Mouse (Mus musculus) midbrain, embryonic 15.5 days (tissue): ENCODE measurements around the gene Kif28. TPM values are rescaled to one million over a fixed set of nuclear protein-coding genes. Genes with fewer than 3 reads are reported as not detected.

Experiments used
- ATAC-seq: fragments of 200-750 bp; cut with Nextera tagmentation; replicated peaks from 2 replicates; pipeline ENCODE4 v1.8.0; 2017; ENCODE audit warnings: moderate TSS enrichment
- H3K27ac ChIP-seq: fragments of 300-500 bp; sonication (generic); 2 replicates; pipeline ENCODE4 v1.5.1; 2015; ENCODE audit warnings: mild to moderate bottlenecking, inconsistent platforms
- H3K27me3 ChIP-seq: fragments of 300-500 bp; sonication (generic); replicated peaks from 2 replicates; pipeline ENCODE4 v1.6.1; 2015; ENCODE audit warnings: inconsistent platforms
- H3K36me3 ChIP-seq: fragments of 300-500 bp; sonication (generic); replicated peaks from 2 replicates; pipeline ENCODE4 v1.6.1; 2015; ENCODE audit warnings: inconsistent platforms
- H3K4me1 ChIP-seq: fragments of 300-500 bp; sonication (generic); 2 replicates; pipeline ENCODE4 v1.6.1; 2015; ENCODE audit warnings: inconsistent platforms
- H3K4me2 ChIP-seq: fragments of 300-500 bp; sonication (generic); 2 replicates; pipeline ENCODE4 v1.6.1; 2015; ENCODE audit warnings: inconsistent platforms, mild to moderate bottlenecking, moderate library complexity
- H3K4me3 ChIP-seq: fragments of 300-500 bp; sonication (generic); 2 replicates; pipeline ENCODE4 v1.5.1; 2015; ENCODE audit warnings: mild to moderate bottlenecking, inconsistent platforms
- H3K9ac ChIP-seq: fragments of 300-500 bp; sonication (generic); 2 replicates; pipeline ENCODE4 v1.6.1; 2015; ENCODE audit warnings: mild to moderate bottlenecking, inconsistent platforms
- H3K9me3 ChIP-seq: fragments of 300-500 bp; sonication (generic); 2 replicates; pipeline ENCODE4 v1.6.1; 2016; ENCODE audit warnings: inconsistent platforms
- WGBS: fragments of 180-500 bp; shearing (Covaris S2); methylation state at CpG from one replicate; pipeline ENCODE4 v1.1.7; 2015; ENCODE audit warnings: mixed read lengths; 5-methylcytosine and 5-hydroxymethylcytosine counted together
- polyA plus RNA-seq: library from polyadenylated mRNA; unstranded; fragments of >200 nt; fragmentation: Nextera tagmentation; extraction: Ambion mirVana; gene quantifications from 2 replicates; pipeline ENCODE4 v1.2.1, GENCODE M21; 2015

The Kif28 gene
- not detected in 2 replicates for polyA plus RNA-seq

GRCm38 (mm10) chr1:179745171-179745570 is at the start of gene Kif28:
Gene Kif28, minus strand, starts transcription at chr1:179745271.
- peaks cover 17% of the 10 kb centered on the region; the same call in 1 of the 2 replicates for H3K36me3 ChIP-seq
- no peak within 1 kb of the TSS for H3K4me3 ChIP-seq
- H3K9me3 ChIP-seq: no peaks in the 10 kb centered on the region
- no peaks in the 10 kb centered on the region for H3K4me1 ChIP-seq
- H3K4me2 ChIP-seq: no peak within 1 kb of the TSS
- H3K27ac ChIP-seq: no peak within 1 kb of the TSS
- no peak for ATAC-seq
- 95% methylated on average over 9 of the region's 9 CpGs for WGBS
- H3K9ac ChIP-seq: no peak within 1 kb of the TSS
- no peaks in the 10 kb centered on the region for H3K27me3 ChIP-seq

- Histone ChIP-seq H3K4me1 (no peaks in the 10 kb centered on the region), H3K9ac (no peak overlapping the region), H3K36me3 (peaks cover 46% of the 10 kb centered on the region), H3K4me3 (no peak overlapping the region), H3K27me3 (no peaks in the 10 kb centered on the region), H3K4me2 (no peak overlapping the region), H3K9me3 (no peaks in the 10 kb centered on the region), H3K27ac (no peak overlapping the region)
- WGBS: 80% methylated on average over 4 of the region's 4 CpGs
- no peak for ATAC-seq
Observed at GRCm38 (mm10) chr1:179787281-179787680, 42.2 kb upstream of the Kif28 start.

- Histone ChIP-seq H3K27me3 (no peaks in the 10 kb centered on the region), H3K27ac (no peak overlapping the region), H3K9me3 (no peaks in the 10 kb centered on the region), H3K36me3 (peaks cover 45% of the 10 kb centered on the region), H3K4me3 (no peak overlapping the region), H3K4me2 (no peak overlapping the region), H3K4me1 (no peaks in the 10 kb centered on the region), H3K9ac (no peak overlapping the region)
- 89% methylated on average over 5 of the region's 5 CpGs for WGBS
- no peak for ATAC-seq
Observed at GRCm38 (mm10) chr1:179785502-179785901, 40.4 kb upstream of the Kif28 start.

- Histone ChIP-seq H3K36me3 (peaks cover 50% of the 10 kb centered on the region), H3K9me3 (no peaks in the 10 kb centered on the region), H3K4me1 (no peaks in the 10 kb centered on the region), H3K27ac (no peak overlapping the region), H3K4me3 (no peak overlapping the region), H3K27me3 (no peaks in the 10 kb centered on the region), H3K4me2 (no peak overlapping the region), H3K9ac (no peak overlapping the region)
- no peak for ATAC-seq
- 87% methylated on average over 4 of the region's 4 CpGs for WGBS
Observed at GRCm38 (mm10) chr1:179784098-179784497, 39.0 kb upstream of the Kif28 start.

GRCm38 (mm10) chr1:179776831-179777230 is 31.8 kb upstream of the Kif28 start:
- H3K27me3 ChIP-seq: no peaks in the 10 kb centered on the region
- no peak overlapping the region for H3K9ac ChIP-seq
- no peak for ATAC-seq
- no peak overlapping the region for H3K4me2 ChIP-seq
- H3K36me3 ChIP-seq: peaks cover 62% of the 10 kb centered on the region
- H3K9me3 ChIP-seq: no peaks in the 10 kb centered on the region
- no peak overlapping the region for H3K27ac ChIP-seq
- WGBS: 96% methylated on average over 8 of the region's 8 CpGs
- no peaks in the 10 kb centered on the region for H3K4me1 ChIP-seq
- no peak overlapping the region for H3K4me3 ChIP-seq

- Histone ChIP-seq H3K36me3 (peaks cover 53% of the 10 kb centered on the region), H3K27ac (no peak overlapping the region), H3K9me3 (no peaks in the 10 kb centered on the region), H3K4me2 (no peak overlapping the region), H3K4me1 (no peaks in the 10 kb centered on the region), H3K9ac (no peak overlapping the region), H3K4me3 (no peak overlapping the region), H3K27me3 (no peaks in the 10 kb centered on the region)
- ATAC-seq: no peak
- WGBS: 91% methylated on average over 4 of the region's 4 CpGs
Observed at GRCm38 (mm10) chr1:179760553-179760952, 15.5 kb upstream of the Kif28 start.

GRCm38 (mm10) chr1:179760086-179760485 is 15.0 kb upstream of the Kif28 start:
- H3K9ac ChIP-seq: no peak overlapping the region
- H3K36me3 ChIP-seq: peaks cover 53% of the 10 kb centered on the region
- no peaks in the 10 kb centered on the region for H3K27me3 ChIP-seq
- no peak for ATAC-seq
- no peaks in the 10 kb centered on the region for H3K4me1 ChIP-seq
- H3K4me3 ChIP-seq: no peak overlapping the region
- no peaks in the 10 kb centered on the region for H3K9me3 ChIP-seq
- H3K4me2 ChIP-seq: no peak overlapping the region
- 92% methylated on average over 5 of the region's 5 CpGs for WGBS
- no peak overlapping the region for H3K27ac ChIP-seq

GRCm38 (mm10) chr1:179756477-179756876 is 11.4 kb upstream of the Kif28 start:
- Histone ChIP-seq H3K4me3 (no peak overlapping the region), H3K27me3 (no peaks in the 10 kb centered on the region), H3K36me3 (peaks cover 53% of the 10 kb centered on the region), H3K4me1 (no peaks in the 10 kb centered on the region), H3K9ac (no peak overlapping the region), H3K4me2 (no peak overlapping the region), H3K9me3 (no peaks in the 10 kb centered on the region), H3K27ac (no peak overlapping the region)
- no peak for ATAC-seq

- H3K36me3 ChIP-seq: peaks cover 39% of the 10 kb centered on the region
- H3K9me3 ChIP-seq: no peaks in the 10 kb centered on the region
- H3K4me2 ChIP-seq: no peak overlapping the region
- no peaks in the 10 kb centered on the region for H3K4me1 ChIP-seq
- no peak for ATAC-seq
- H3K9ac ChIP-seq: no peak overlapping the region
- no peak overlapping the region for H3K27ac ChIP-seq
- no peak overlapping the region for H3K4me3 ChIP-seq
- 96% methylated on average over 8 of the region's 8 CpGs for WGBS
- no peaks in the 10 kb centered on the region for H3K27me3 ChIP-seq
Observed at GRCm38 (mm10) chr1:179753006-179753405, 7.9 kb upstream of the Kif28 start.

GRCm38 (mm10) chr1:179752276-179752675 is 7.2 kb upstream of the Kif28 start:
- no peak overlapping the region for H3K9ac ChIP-seq
- 94% methylated on average over 11 of the region's 11 CpGs for WGBS
- H3K36me3 ChIP-seq: peaks cover 39% of the 10 kb centered on the region
- H3K27ac ChIP-seq: no peak overlapping the region
- H3K4me1 ChIP-seq: no peaks in the 10 kb centered on the region
- H3K9me3 ChIP-seq: no peaks in the 10 kb centered on the region
- no peak overlapping the region for H3K4me2 ChIP-seq
- H3K4me3 ChIP-seq: no peak overlapping the region
- ATAC-seq: no peak
- no peaks in the 10 kb centered on the region for H3K27me3 ChIP-seq

GRCm38 (mm10) chr1:179743593-179744193 is 1.4 kb downstream of the Kif28 start:
- 83% methylated on average over 4 of the region's 4 CpGs for WGBS
- Histone ChIP-seq H3K9me3 (no peaks in the 10 kb centered on the region), H3K4me3 (no peak overlapping the region), H3K9ac (no peak overlapping the region), H3K27ac (no peak overlapping the region), H3K27me3 (no peaks in the 10 kb centered on the region), H3K4me2 (no peak overlapping the region), H3K36me3 (peaks cover 17% of the 10 kb centered on the region; the same call in 1 of the 2 replicates), H3K4me1 (no peaks in the 10 kb centered on the region)
- no peak for ATAC-seq

- no peaks in the 10 kb centered on the region for H3K9me3 ChIP-seq
- no peak for ATAC-seq
- no peak overlapping the region for H3K4me3 ChIP-seq
- H3K36me3 ChIP-seq: no peaks in the 10 kb centered on the region
- H3K4me2 ChIP-seq: no peak overlapping the region
- no peaks in the 10 kb centered on the region for H3K4me1 ChIP-seq
- no peak overlapping the region for H3K27ac ChIP-seq
- no peaks in the 10 kb centered on the region for H3K27me3 ChIP-seq
- H3K9ac ChIP-seq: no peak overlapping the region
- 90% methylated on average over 3 of the region's 3 CpGs for WGBS
Observed at GRCm38 (mm10) chr1:179736483-179736882, 8.6 kb downstream of the Kif28 start.
